9 mouse cellular contexts compared by ENCODE assay signal in genomic region chr11:23047663-23048582, GRCm38 (mm10). TPM values are rescaled to one million over a fixed set of nuclear protein-coding genes. Genes with fewer than 3 reads are reported as not detected.
DNase-seq lines count a peak whose midpoint lies in the region; ATAC-seq and TF ChIP-seq lines count a peak whose summit lies in the region.
"Had no signal": no experiment of that assay in that cellular context is flagged by ENCODE, and none has a peak within 500 bp of the region (broad histone marks: within the 10 kb centered on the region; RNA-seq: fewer than 3 reads in every experiment).

No protein-coding gene starts in this region.

- H3K4me1 ChIP-seq in hindbrain, embryonic 14.5 days (replicated peaks; ENCODE audit: control insufficient read depth, insufficient read depth, low read length), result no peaks in the 10 kb centered on the region
- H3K4me1 ChIP-seq: liver, embryonic 15.5 days had no signal

- H3K27me3 ChIP-seq in hindbrain, embryonic 14.5 days (ENCODE audit: control insufficient read depth, insufficient read depth, low read length), result no peaks in the 10 kb centered on the region

- H3K27ac ChIP-seq in layer of hippocampus, adult 2 months, result no peak overlapping the region
- H3K27ac ChIP-seq in hindbrain, embryonic 14.5 days, result 0 out of 2 replicates have a peak overlapping the region, but pooled peaks have one; percentile 7
- H3K27ac ChIP-seq: liver, embryonic 15.5 days had no signal

- H3K4me2 ChIP-seq in hindbrain, embryonic 14.5 days (replicated peaks), result peak overlapping the region; percentile 34
- H3K4me2 ChIP-seq: liver, embryonic 15.5 days had no signal

- no peak overlapping the region for H3K9ac ChIP-seq in hindbrain, embryonic 14.5 days
- H3K9ac ChIP-seq: liver, embryonic 15.5 days had no signal

- DNase-seq in layer of hippocampus, adult 2 months (ENCODE audit: low spot score in 2 of 2), result no peak
- DNase-seq in layer of hippocampus, adult 11-12 months (ENCODE audit: low spot score), result no peak
- DNase-seq in embryo, embryonic 11 days, result peak; percentile 35
- no peak for DNase-seq in hindbrain, embryonic 14.5 days (ENCODE audit: low spot score)
- peak; percentile 14 for DNase-seq in neural tube, embryonic 10.5 days (ENCODE audit: extremely low spot score, low spot score)
- DNase-seq in testis, postnatal 10 days (ENCODE audit: low spot score), result no peak

- no peaks in the 10 kb centered on the region for H3K36me3 ChIP-seq in hindbrain, embryonic 14.5 days (replicated peaks; ENCODE audit: control insufficient read depth, insufficient read depth)
- H3K36me3 ChIP-seq: liver, embryonic 15.5 days had no signal

- ATAC-seq in hindbrain, embryonic 14.5 days (ENCODE audit: low FRiP score), result no peak
- ATAC-seq in frontal cortex, adult (ENCODE audit: low TSS enrichment), result no peak
- ATAC-seq in erythroblast, adult 5-6 weeks (replicated peaks; ENCODE audit: low FRiP score, poor library complexity, severe bottlenecking), result no peak

- H3K9me3 ChIP-seq in hindbrain, embryonic 14.5 days (ENCODE audit: control insufficient read depth, low read length), result no peaks in the 10 kb centered on the region
- H3K9me3 ChIP-seq: liver, embryonic 15.5 days had no signal

- peak overlapping the region; percentile 8; the same call in 1 of the 2 replicates for H3K4me3 ChIP-seq in layer of hippocampus, adult 2 months
- H3K4me3 ChIP-seq in hindbrain, embryonic 14.5 days (replicated peaks; ENCODE audit: low read length), result no peak overlapping the region
- H3K4me3 ChIP-seq: liver, embryonic 15.5 days had no signal

- TF ChIP-seq CTCF in layer of hippocampus, adult 2 months (conservative IDR thresholded peaks at IDR 0.05), result no peak

- 49% methylated on average over 20 of the region's 20 CpGs for WGBS in hindbrain, embryonic 14.5 days

RNA-seq across cellular contexts. Expression of gene Fam161a, which starts 40.6 kb away (rescaled TPM):
- total RNA-seq in layer of hippocampus, adult 2 months (2021), result 1 to 10 TPM; 4.6 to 5.2 TPM
- 5.7 and 9.0 TPM in 2 replicates for polyA plus RNA-seq in hindbrain, embryonic 14.5 days (2014; fragmentation: Nextera tagmentation; extraction: Ambion mirVana)
- total RNA-seq in erythroblast, adult 5-6 weeks (2015; ENCODE audit: low replicate concordance), result 2.3 TPM in 1 of 2 replicates, not detected in the other
- total RNA-seq in erythroblast, adult 5-6 weeks (2017; ENCODE audit: low replicate concordance), result 2.4 and 9.3 TPM in 2 replicates

RNA-seq across cellular contexts. Expression of gene Cct4, which starts 57.6 kb away (rescaled TPM):
- total RNA-seq in layer of hippocampus, adult 2 months (2021), result 100 to 1,000 TPM; 100 TPM
- polyA plus RNA-seq in hindbrain, embryonic 14.5 days (2014; fragmentation: Nextera tagmentation; extraction: Ambion mirVana), result 317 and 326 TPM in 2 replicates
- total RNA-seq in erythroblast, adult 5-6 weeks (2015; ENCODE audit: low replicate concordance), result 66.0 and 82.0 TPM in 2 replicates
- total RNA-seq in erythroblast, adult 5-6 weeks (2017; ENCODE audit: low replicate concordance), result 46.6 and 49.6 TPM in 2 replicates

Comparison
In these comparisons a context has a peak if more than half of its experiments do, and no peak if none do; other contexts are left out.
1. DNase-seq: peak in embryo, embryonic 11 days (single experiment) and neural tube, embryonic 10.5 days (single experiment); none in layer of hippocampus, adult 2 months (0 of 2), layer of hippocampus, adult 11-12 months (single experiment), hindbrain, embryonic 14.5 days (single experiment) and testis, postnatal 10 days (single experiment).